Mouse (Mus musculus): Measurements from ENCODE around the gene Tstd1.

Tstd1 gene

GRCm38 (mm10) chr1:171459791-171460190 lies 41.1 kb downstream of the Tstd1 start:
- no peak for DNase-seq

GRCm38 (mm10) chr1:171460551-171461503 lies 42.2 kb downstream of the Tstd1 start:
- DNase-seq: no peak

GRCm38 (mm10) chr1:171463133-171463532 lies 44.5 kb downstream of the Tstd1 start:
- no peak for DNase-seq

GRCm38 (mm10) chr1:171465749-171466412 lies 47.2 kb downstream of the Tstd1 start:
- DNase-seq: no peak

- no peak for DNase-seq
Measured at GRCm38 (mm10) chr1:171466565-171466964, 47.9 kb downstream of the Tstd1 start.

GRCm38 (mm10) chr1:171469678-171470077 lies 51.0 kb downstream of the Tstd1 start:
- no peak for DNase-seq

All from thymus, postnatal 36 days (tissue).